Mouse (Mus musculus): ENCODE measurements at regions not wholly inside any gene's neighbourhood (a gene's known extent, or its start where the extent isn't known, plus 50 kb on each side); places are given as distances from the start of the nearest gene placed in this dataset.

GRCm38 (mm10) chr5:118426673-118427072 lies 133.8 kb upstream of the Med13l start:
- TF ChIP-seq CTCF (IDR thresholded peaks at IDR 0.05; ENCODE audit: low read depth, low read length) = no peak
- TF ChIP-seq GATA1 (IDR thresholded peaks at IDR 0.05; ENCODE audit: borderline replicate concordance, low read length) = no peak

Data from G1E (cell line).